Mouse (Mus musculus): ENCODE measurements at regions not wholly inside any gene's neighbourhood (a gene's known extent, or its start where the extent isn't known, plus 50 kb on each side); places are given as distances from the start of the nearest gene placed in this dataset.

- H3K36me3 ChIP-seq (ENCODE audit: control insufficient read depth, insufficient read depth, low read length), result no peaks in the 10 kb centered on the region
- H3K4me3 ChIP-seq (ENCODE audit: low read length), result no peak overlapping the region
- H3K27me3 ChIP-seq (ENCODE audit: control insufficient read depth, insufficient read depth, low read depth, low read length), result no peaks in the 10 kb centered on the region
- H3K27ac ChIP-seq (ENCODE audit: low read length), result peak overlapping the region; percentile 72
- 0 out of 2 replicates have a peak overlapping the region, but pooled peaks have one; percentile 9 for H3K9ac ChIP-seq (ENCODE audit: low read length)
- H3K4me2 ChIP-seq (ENCODE audit: low read depth, low read length), result no peak overlapping the region
- no peaks in the 10 kb centered on the region for H3K9me3 ChIP-seq (ENCODE audit: control insufficient read depth, low read length)
- ATAC-seq (ENCODE audit: low read depth), result peak; percentile 40
- WGBS, result 54% methylated on average over 8 of the region's 8 CpGs
- peaks cover 9% of the 10 kb centered on the region for H3K4me1 ChIP-seq (replicated peaks; ENCODE audit: control insufficient read depth, insufficient read depth, low read length)
Measured at GRCm38 (mm10) chr11:31807461-31808215, 64.4 kb upstream of the Cpeb4 start.

DNA sequence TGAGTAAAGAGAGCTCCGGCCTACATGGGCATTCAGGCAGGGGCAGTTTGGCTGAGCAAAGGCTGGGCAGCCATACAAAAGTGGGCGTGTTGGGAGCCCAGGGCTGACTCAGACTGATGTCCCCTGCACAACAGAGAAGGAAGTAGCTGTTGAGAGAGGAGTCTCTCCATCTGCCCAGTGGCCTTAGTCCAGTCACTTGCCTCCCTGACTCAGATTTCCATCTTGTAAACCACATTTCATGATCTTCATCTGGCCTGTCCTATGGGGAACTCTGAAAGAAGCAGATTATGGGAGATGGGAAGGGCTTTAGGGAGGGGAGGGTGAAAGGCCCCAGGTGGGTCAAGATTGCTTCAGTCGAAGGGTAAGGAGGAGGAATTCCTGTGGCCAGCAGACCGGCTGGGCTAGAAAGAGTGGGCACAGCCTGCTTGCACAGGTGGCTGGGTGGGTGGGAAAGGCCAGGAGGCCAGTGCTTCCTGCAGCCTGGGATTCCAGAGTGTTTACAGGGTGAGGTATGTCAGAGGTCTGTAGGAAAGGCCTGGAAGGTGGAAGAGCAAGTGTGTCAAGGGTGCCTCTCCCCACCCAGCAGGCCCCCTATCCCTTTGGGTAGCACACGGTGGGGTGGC lies 63.7 kb upstream of the Cpeb4 start:
- peak; percentile 62 for ATAC-seq (ENCODE audit: low read depth)
- peaks cover 9% of the 10 kb centered on the region for H3K4me1 ChIP-seq (replicated peaks; ENCODE audit: control insufficient read depth, insufficient read depth, low read length)
- no peak overlapping the region for H3K4me3 ChIP-seq (ENCODE audit: low read length)
- H3K36me3 ChIP-seq (ENCODE audit: control insufficient read depth, insufficient read depth, low read length), result no peaks in the 10 kb centered on the region
- H3K27ac ChIP-seq (ENCODE audit: low read length), result peak overlapping the region; percentile 72
- H3K27me3 ChIP-seq (ENCODE audit: control insufficient read depth, insufficient read depth, low read depth, low read length), result no peaks in the 10 kb centered on the region
- no peaks in the 10 kb centered on the region for H3K9me3 ChIP-seq (ENCODE audit: control insufficient read depth, low read length)
- H3K9ac ChIP-seq (ENCODE audit: low read length), result no peak overlapping the region
- H3K4me2 ChIP-seq (ENCODE audit: low read depth, low read length), result no peak overlapping the region
- WGBS, result 48% methylated on average over 5 of the region's 5 CpGs

- Histone ChIP-seq H3K4me1 (replicated peaks; ENCODE audit: control insufficient read depth, insufficient read depth, low read length) (peaks cover 9% of the 10 kb centered on the region), H3K9ac (ENCODE audit: low read length) (no peak overlapping the region), H3K4me3 (ENCODE audit: low read length) (no peak overlapping the region), H3K4me2 (ENCODE audit: low read depth, low read length) (no peak overlapping the region), H3K27ac (ENCODE audit: low read length) (no peak overlapping the region), H3K27me3 (ENCODE audit: control insufficient read depth, insufficient read depth, low read depth, low read length) (no peaks in the 10 kb centered on the region), H3K36me3 (ENCODE audit: control insufficient read depth, insufficient read depth, low read length) (no peaks in the 10 kb centered on the region), H3K9me3 (ENCODE audit: control insufficient read depth, low read length) (no peaks in the 10 kb centered on the region)
- WGBS, result 39% methylated on average over 7 of the region's 7 CpGs
- ATAC-seq (ENCODE audit: low read depth), result no peak
Measured at GRCm38 (mm10) chr11:31810011-31810786, 61.8 kb upstream of the Cpeb4 start.

GRCm38 (mm10) chr11:31812215-31812614 lies 59.8 kb upstream of the Cpeb4 start:
- H3K9me3 ChIP-seq (ENCODE audit: control insufficient read depth, low read length), result no peaks in the 10 kb centered on the region
- WGBS, result 21% methylated on average over 9 of the region's 9 CpGs
- H3K4me3 ChIP-seq (ENCODE audit: low read length), result no peak overlapping the region
- peak; percentile 37 for ATAC-seq (ENCODE audit: low read depth)
- H3K27ac ChIP-seq (ENCODE audit: low read length), result no peak overlapping the region
- H3K4me2 ChIP-seq (ENCODE audit: low read depth, low read length), result no peak overlapping the region
- no peak overlapping the region for H3K9ac ChIP-seq (ENCODE audit: low read length)
- peaks cover 9% of the 10 kb centered on the region for H3K4me1 ChIP-seq (replicated peaks; ENCODE audit: control insufficient read depth, insufficient read depth, low read length)
- H3K36me3 ChIP-seq (ENCODE audit: control insufficient read depth, insufficient read depth, low read length), result no peaks in the 10 kb centered on the region
- no peaks in the 10 kb centered on the region for H3K27me3 ChIP-seq (ENCODE audit: control insufficient read depth, insufficient read depth, low read depth, low read length)

DNA sequence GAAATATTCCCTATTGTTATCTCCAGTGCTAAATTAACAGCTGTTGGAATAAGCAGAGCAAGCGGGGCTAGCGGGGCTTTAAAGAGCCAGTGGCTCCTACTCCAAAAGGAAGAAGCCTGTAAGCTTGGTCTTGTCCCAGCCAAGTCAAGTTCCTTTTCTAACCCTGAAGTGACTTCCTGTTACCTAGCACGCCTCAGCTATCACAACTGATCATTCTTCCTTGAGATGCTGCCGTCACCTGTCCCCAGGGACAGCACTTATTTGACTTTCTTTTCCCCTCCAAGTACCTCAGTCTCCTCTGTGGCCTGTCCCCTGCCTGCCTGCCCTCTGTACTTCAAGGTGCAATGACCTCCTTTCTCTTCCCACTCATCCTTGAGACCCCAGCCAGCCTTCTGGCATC lies 57.4 kb upstream of the Cpeb4 start:
- no peak overlapping the region for H3K4me2 ChIP-seq (ENCODE audit: low read depth, low read length)
- 73% methylated on average over 4 of the region's 4 CpGs for WGBS
- no peaks in the 10 kb centered on the region for H3K27me3 ChIP-seq (ENCODE audit: control insufficient read depth, insufficient read depth, low read depth, low read length)
- no peaks in the 10 kb centered on the region for H3K9me3 ChIP-seq (ENCODE audit: control insufficient read depth, low read length)
- no peaks in the 10 kb centered on the region for H3K36me3 ChIP-seq (ENCODE audit: control insufficient read depth, insufficient read depth, low read length)
- H3K9ac ChIP-seq (ENCODE audit: low read length), result no peak overlapping the region
- no peak overlapping the region for H3K4me3 ChIP-seq (ENCODE audit: low read length)
- no peaks in the 10 kb centered on the region for H3K4me1 ChIP-seq (replicated peaks; ENCODE audit: control insufficient read depth, insufficient read depth, low read length)
- ATAC-seq (ENCODE audit: low read depth), result no peak
- no peak overlapping the region for H3K27ac ChIP-seq (ENCODE audit: low read length)

DNA sequence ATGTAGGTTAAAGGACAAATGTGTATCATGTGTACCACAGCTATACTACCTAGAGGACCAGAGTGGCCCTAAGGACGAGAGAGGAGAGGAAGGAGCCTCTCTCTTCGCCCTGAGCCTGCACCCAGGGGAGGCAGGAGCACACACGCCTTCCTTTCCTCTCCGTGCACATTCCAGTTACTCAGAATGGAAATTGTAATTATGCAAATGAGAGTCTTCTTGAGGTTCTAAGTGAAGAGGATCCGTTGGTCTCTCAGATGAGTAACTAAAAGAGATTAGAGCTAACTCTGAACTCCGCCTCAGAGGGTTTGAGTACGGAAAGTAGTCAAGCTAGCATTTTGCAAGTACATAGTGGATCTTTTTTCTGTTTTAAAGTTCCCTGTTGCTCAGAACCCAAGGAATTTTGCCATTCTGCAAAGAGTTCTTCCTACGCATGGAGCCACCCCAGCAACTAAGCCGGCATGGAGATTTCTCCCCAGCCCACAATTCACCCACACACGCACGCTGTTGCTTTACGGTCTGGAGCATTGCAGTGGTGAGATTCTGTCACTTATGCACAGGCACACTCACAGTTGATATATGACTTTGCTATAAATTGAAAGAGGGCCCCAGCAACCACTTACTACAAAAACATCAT lies 56.0 kb upstream of the Cpeb4 start:
- ATAC-seq (ENCODE audit: low read depth), result no peak
- Histone ChIP-seq H3K27me3 (ENCODE audit: control insufficient read depth, insufficient read depth, low read depth, low read length) (no peaks in the 10 kb centered on the region), H3K27ac (ENCODE audit: low read length) (no peak overlapping the region)

DNA sequence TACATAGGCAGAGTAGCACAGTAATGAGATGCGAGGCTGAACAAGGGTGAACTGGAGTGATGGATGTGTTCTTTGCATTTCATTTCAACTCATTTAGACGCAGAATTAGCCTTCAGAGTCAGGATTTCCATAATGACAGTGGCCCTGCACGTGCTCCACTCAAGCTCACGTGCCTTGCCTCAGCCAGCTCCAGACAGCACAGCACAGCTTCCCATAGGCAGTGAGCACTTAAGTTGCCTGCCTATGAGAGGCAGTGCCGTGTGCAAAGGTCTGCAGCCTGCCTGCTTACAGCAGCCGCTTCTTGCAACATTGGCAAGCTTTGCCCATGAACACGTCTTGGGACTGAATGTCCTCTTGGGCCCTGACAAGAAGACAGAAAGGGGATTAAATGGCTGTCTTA lies 54.0 kb upstream of the Cpeb4 start:
- Histone ChIP-seq H3K27ac (ENCODE audit: low read length) (no peak overlapping the region), H3K36me3 (ENCODE audit: control insufficient read depth, insufficient read depth, low read length) (no peaks in the 10 kb centered on the region), H3K27me3 (ENCODE audit: control insufficient read depth, insufficient read depth, low read depth, low read length) (no peaks in the 10 kb centered on the region), H3K4me1 (replicated peaks; ENCODE audit: control insufficient read depth, insufficient read depth, low read length) (peaks cover 15% of the 10 kb centered on the region), H3K9me3 (ENCODE audit: control insufficient read depth, low read length) (no peaks in the 10 kb centered on the region), H3K9ac (ENCODE audit: low read length) (no peak overlapping the region), H3K4me2 (ENCODE audit: low read depth, low read length) (no peak overlapping the region), H3K4me3 (ENCODE audit: low read length) (no peak overlapping the region)
- ATAC-seq (ENCODE audit: low read depth), result no peak
- WGBS, result 60% methylated on average over 7 of the region's 7 CpGs

More for the DNA sequence above, 56.0 kb upstream of the Cpeb4 start:
- Histone ChIP-seq H3K4me3 (ENCODE audit: low read length) (no peak overlapping the region), H3K9ac (ENCODE audit: low read length) (no peak overlapping the region), H3K4me2 (ENCODE audit: low read depth, low read length) (no peak overlapping the region), H3K4me1 (replicated peaks; ENCODE audit: control insufficient read depth, insufficient read depth, low read length) (no peaks in the 10 kb centered on the region), H3K36me3 (ENCODE audit: control insufficient read depth, insufficient read depth, low read length) (no peaks in the 10 kb centered on the region), H3K9me3 (ENCODE audit: control insufficient read depth, low read length) (no peaks in the 10 kb centered on the region)
- WGBS, result 71% methylated on average over 12 of the region's 12 CpGs

DNA sequence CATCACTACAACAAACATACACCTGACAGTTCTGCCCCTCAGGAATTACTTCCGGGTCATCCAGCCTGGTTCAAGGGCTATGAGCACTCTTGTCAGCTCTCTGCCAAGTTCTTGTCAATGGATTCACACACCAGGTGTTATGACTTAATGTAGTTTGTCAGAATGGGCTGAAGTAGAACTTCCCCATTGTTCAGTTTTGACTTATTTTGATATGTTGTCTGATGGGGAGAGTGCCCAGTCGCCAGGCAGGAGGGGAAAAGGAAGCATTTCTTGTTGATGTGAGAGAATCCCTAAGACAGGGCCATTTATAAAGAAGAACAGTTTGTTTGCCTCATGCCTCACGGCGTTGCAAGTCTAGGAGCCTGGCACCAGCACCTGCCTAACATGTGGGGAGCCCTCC lies 52.0 kb upstream of the Cpeb4 start:
- Histone ChIP-seq H3K27me3 (ENCODE audit: control insufficient read depth, insufficient read depth, low read depth, low read length) (no peaks in the 10 kb centered on the region), H3K4me2 (ENCODE audit: low read depth, low read length) (no peak overlapping the region), H3K27ac (ENCODE audit: low read length) (no peak overlapping the region), H3K4me3 (ENCODE audit: low read length) (no peak overlapping the region), H3K36me3 (ENCODE audit: control insufficient read depth, insufficient read depth, low read length) (no peaks in the 10 kb centered on the region), H3K9me3 (ENCODE audit: control insufficient read depth, low read length) (no peaks in the 10 kb centered on the region), H3K4me1 (replicated peaks; ENCODE audit: control insufficient read depth, insufficient read depth, low read length) (peaks cover 20% of the 10 kb centered on the region), H3K9ac (ENCODE audit: low read length) (no peak overlapping the region)
- WGBS, result 69% methylated on average over 4 of the region's 4 CpGs
- ATAC-seq (ENCODE audit: low read depth), result no peak

Measured in lung, embryonic 16.5 days (tissue).